Mouse (Mus musculus): ENCODE data around the gene Plscr5.
A peak's percentile ranks its signal among the peaks of the same experiment; 100 is the strongest.

Gene Plscr5

GRCm38 (mm10) chr9:92226795-92227194 lies 34.1 kb downstream of the Plscr5 start:
- DNase-seq (ENCODE audit: low read depth, low spot score) = no peak

DNA sequence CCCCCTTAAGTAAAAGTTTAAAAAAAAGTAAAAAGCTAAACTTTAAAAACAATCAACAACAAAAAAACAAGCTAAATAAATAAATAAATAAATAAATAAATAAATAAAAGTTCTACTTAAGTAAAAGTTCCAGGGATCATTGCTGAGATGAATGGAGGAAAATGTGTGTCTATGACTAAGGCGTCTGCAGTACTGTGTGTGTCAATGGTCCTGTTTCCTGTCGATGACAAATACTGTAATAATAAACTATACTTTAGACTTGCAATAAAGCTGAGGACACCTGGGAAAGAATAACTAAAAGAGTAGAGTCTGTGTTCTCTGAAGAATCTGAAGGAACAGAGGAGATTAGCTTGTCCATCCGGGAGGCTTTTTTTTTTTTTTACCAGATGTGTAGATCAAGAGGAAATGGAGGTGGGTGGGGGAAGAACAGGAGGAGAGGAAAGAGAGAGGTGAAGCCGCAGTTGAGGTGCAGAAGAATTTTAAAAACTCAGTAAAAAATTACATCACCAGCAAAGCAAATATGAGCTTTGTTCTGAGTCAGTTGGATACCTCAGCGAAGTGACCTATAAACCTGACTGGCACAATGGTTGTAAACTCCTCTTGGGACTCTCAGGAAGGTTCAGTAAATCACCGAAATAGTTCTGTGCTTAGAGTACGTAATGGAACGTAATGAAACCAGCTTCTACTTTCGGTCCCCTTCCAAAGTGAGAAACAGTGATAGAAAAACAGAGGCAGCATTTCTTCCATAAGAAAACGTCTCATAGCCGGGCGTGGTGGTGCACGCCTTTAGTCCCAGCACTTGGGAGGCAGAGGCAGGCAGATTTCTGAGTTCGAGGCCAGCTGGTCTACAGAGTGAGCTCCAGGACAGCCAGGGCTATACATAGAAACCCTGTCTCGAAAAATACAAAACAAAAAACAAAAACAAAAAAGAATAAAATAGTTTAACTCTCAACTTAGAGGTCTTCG lies 36.4 kb downstream of the Plscr5 start:
- DNase-seq (ENCODE audit: low read depth, low spot score) = no peak

DNA sequence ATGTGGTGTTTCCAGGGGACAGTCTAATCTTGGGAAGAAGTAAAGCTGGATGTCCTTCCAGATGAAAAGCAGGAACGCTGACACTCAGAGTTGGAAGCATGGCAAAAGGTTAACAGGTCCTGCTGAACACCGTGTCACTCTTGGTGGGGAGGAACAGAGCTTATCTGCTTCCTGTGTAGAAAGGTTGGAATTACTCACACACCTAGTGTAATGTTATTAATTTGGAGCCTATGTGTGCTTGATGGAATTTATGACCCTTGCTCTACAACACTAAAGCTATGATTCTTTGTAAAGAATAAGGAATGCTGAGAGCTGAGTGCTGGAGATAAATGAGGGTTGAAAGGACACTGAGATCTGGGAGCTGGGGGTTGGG lies 37.1 kb downstream of the Plscr5 start:
- DNase-seq (ENCODE audit: low read depth, low spot score) = no peak

DNA sequence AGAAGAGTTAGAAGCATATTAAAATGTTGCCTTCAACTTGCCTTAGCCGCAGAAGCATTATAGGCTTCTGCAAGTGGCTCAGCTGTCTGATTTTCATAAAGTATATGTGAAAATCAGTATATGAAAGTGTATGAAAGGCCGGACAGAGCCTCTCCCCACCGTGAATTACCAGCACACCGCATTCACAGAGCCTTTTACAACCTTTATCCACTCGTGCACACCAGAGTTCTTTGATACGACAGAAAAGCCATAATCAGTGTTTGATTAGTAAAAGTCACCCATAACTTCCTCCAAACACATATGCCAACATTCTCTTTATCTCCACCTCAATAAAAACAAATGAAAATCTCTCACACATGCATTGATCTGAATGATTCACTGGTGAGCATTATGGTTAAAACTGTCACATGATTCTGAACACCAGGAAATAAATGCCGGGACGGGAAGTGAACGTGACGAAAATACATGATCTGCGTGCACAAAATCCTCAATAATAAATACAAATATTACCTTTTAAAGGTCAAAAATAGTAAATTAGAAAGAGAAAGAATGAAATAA lies 42.2 kb downstream of the Plscr5 start:
- DNase-seq (ENCODE audit: low read depth, low spot score) = no peak

- no peak for DNase-seq (ENCODE audit: low read depth, low spot score)
Measured at GRCm38 (mm10) chr9:92248773-92249446, 56.2 kb downstream of the Plscr5 start.

DNA sequence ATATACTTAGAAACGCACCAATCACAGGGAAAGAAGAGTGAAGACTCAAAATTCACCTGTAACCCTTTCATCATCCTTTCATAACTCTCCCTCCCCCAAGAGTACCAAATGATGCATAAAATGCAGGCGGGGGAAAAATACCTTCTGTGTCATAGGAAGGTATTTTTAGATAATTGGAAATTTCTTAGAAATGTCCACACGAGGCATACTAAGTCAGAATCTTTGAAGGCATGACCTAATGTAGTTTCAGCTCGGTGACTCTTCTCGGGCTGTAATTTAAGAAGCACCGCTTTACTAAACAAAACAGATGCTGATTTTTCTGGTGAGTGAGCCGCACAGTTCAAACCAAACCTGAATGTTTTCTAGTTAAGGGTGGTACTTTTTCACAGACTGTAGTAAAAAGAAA lies 56.7 kb downstream of the Plscr5 start, which contains the start of gene Plscr1:
Gene Plscr1 (plus strand): TSS at position 304 of the 406 bp plus-strand sequence.
- DNase-seq (ENCODE audit: low read depth, low spot score) = no peak

DNA sequence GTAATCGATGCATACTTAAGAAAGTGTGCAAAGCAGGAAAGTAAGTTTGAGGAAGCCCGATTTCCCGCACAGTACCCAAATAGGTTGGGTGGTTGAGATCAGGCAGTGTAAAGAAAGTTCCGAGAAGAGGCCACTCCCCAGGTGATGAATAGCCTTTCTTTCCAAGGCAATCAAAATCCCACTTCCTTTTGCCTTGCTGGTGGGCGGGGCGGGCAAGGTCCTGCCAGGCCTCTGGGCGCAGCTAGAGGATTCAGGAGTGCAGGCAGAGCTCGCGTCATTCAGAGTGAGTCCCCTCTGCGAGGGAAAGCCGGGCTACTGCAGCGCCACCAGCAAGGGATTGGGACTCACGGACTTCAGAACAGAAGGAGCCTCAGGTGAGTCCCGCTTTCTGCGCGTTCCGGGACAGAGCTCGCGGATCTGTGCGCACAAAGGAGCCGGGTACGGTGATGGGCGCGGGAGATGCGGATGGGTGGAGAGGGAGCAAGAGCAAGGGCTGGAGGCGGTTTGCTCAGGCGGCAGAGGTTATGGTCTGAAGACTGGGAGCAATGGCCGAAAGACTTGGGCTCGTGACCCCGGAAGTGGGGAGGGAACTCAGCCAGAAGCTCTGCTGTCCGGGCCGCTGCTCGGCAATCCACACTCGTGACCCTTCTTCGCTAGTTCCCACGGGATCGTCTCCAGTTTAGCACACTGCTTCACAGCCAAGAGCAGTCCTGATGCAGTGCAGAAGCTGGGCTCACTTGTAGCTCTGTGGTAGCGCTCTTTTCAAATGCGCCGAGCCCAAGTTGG lies 57.4 kb downstream of the Plscr5 start:
- peak; percentile 59 for DNase-seq (ENCODE audit: low read depth, low spot score)

DNA sequence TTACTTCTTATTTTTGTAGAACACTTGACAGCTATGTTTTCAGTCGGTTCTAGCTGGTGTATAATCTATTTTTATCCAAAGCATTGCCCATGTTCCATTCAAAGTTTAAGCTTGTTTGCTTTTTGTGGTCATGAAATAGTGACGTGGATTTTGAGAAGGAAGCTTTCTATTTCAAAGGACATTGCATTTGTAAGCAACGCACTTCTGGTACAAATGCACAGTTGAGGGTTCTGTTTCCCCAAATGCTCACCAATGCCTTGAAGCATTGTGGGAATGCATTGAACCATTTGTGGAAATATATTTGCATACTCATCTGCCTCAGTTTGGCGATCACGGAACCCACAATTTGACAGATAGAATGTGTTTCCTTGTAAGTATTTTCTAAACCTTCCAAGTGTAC lies 60.0 kb downstream of the Plscr5 start:
- DNase-seq (ENCODE audit: low read depth, low spot score) = no peak

DNA sequence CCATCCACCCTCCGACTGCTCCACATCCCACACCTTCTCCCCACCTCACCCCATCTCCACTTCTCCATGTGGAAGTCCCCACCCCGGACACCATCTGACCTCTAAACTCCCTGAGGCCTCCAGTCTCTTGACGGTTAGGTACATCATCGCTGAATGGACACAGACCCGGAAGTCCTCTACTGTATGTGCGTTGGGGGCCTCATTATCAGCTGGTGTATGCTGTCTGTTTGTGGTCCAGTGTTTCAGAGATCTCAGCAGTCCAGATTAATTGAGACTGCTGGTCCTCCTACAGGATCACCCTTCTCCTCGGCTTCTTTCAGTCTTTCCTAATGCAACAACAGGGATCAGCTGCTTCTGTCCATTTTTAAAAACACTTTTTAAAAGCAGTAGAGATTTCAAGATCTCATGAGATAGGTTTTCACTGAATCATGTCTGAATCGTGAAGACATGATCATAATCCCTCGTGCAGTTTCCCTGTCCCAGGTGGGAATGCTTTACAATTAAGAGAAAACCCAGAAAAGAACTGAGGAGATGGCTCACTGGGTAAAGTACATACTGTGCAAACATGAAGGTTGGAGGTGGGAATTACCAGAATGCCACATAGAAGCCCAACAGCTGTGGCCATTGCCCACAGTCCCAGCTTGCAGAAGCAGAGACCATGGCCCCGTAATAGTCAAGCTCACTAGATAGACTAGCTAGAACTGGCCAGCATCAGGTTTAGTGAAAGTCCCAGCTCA lies 61.0 kb downstream of the Plscr5 start:
- DNase-seq (ENCODE audit: low read depth, low spot score) = no peak
